Comparison of ENCODE assay signal across 8 mouse cellular contexts in the genomic region with DNA sequence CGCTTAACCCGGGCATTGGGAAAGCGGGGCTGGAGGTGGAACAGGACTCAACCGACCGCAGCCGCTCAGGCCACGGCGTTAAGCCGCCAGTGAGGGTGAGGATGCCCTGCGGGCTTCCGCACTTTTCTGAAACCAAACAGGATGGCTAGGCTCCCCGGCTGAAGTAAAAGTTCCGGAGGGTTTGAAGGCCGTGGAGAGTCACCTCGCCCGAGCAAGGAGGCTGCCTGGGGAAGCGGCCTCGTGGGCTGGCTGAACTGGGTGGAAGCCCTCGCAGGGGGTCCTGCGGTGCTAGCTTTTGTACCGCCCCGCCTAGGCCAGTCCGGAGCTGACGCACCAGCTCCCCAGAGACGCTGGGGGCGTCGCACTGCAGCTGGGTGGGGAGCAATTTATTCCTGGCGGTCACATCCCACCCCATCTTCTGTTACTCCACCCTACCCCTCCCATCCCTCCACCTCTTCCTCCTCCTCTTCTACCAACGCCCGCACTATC.
DNase-seq lines count a peak whose midpoint lies in the region; ATAC-seq and TF ChIP-seq lines count a peak whose summit lies in the region.

No protein-coding gene starts in this region.

- no peak for TF ChIP-seq CTCF in gastrocnemius, adult 2 months (IDR thresholded peaks at IDR 0.05)

- intact Hi-C loops in gastrocnemius, adult 2 months (cut with DNase I), result no loop called here

- peak overlapping the region; percentile 33; the same call in 1 of the 2 replicates for H3K4me3 ChIP-seq in gastrocnemius, adult 2 months
- H3K4me3 ChIP-seq in forebrain, embryonic 12.5 days (replicated peaks), result peak overlapping the region; percentile 87
- H3K4me3 ChIP-seq in midbrain, embryonic 15.5 days, result peak overlapping the region; percentile 50

- no peaks in the 10 kb centered on the region for H3K36me3 ChIP-seq in forebrain, embryonic 12.5 days (replicated peaks)
- no peaks in the 10 kb centered on the region for H3K36me3 ChIP-seq in midbrain, embryonic 15.5 days (replicated peaks)

- no peak for DNase-seq in gastrocnemius, adult 2 months
- DNase-seq in gastrocnemius, postnatal 25 days, result no peak
- peak; percentile 89 for DNase-seq in brain, embryonic 18.5 days (ENCODE audit: low read depth, low spot score)
- peak; percentile 51 for DNase-seq in layer of hippocampus, adult 9-10 months (ENCODE audit: low spot score)
- no peak for DNase-seq in T-cell, adult 2 months (ENCODE audit: low spot score)
- no peak for DNase-seq in gastrocnemius, adult 18-20 months (ENCODE audit: low spot score)

- H3K27ac ChIP-seq in gastrocnemius, adult 2 months, result no peak overlapping the region
- peak overlapping the region; percentile 100 for H3K27ac ChIP-seq in forebrain, embryonic 12.5 days
- H3K27ac ChIP-seq in midbrain, embryonic 15.5 days, result peak overlapping the region; percentile 94

- H3K4me1 ChIP-seq in forebrain, embryonic 12.5 days, result peaks cover 2% of the 10 kb centered on the region; the same call in 1 of the 2 replicates
- peaks cover 16% of the 10 kb centered on the region; the same call in 1 of the 2 replicates for H3K4me1 ChIP-seq in midbrain, embryonic 15.5 days

- peak; percentile 86 for ATAC-seq in forebrain, embryonic 12.5 days (ENCODE audit: low FRiP score)
- peak; percentile 87 for ATAC-seq in midbrain, embryonic 15.5 days (replicated peaks)

- H3K4me2 ChIP-seq in forebrain, embryonic 12.5 days, result peak overlapping the region; percentile 73
- H3K4me2 ChIP-seq in midbrain, embryonic 15.5 days, result peak overlapping the region; percentile 62

- WGBS in forebrain, embryonic 12.5 days, result under 1% methylated on average over 30 of the region's 30 CpGs
- 1% methylated on average over 30 of the region's 30 CpGs for WGBS in midbrain, embryonic 15.5 days

- no peaks in the 10 kb centered on the region for H3K9me3 ChIP-seq in forebrain, embryonic 12.5 days
- no peaks in the 10 kb centered on the region for H3K9me3 ChIP-seq in midbrain, embryonic 15.5 days

- H3K9ac ChIP-seq in forebrain, embryonic 12.5 days, result peak overlapping the region; percentile 100
- peak overlapping the region; percentile 61 for H3K9ac ChIP-seq in midbrain, embryonic 15.5 days

- 0 out of 2 replicates have a peak, but pooled peaks cover 5% of the 10 kb centered on the region for H3K27me3 ChIP-seq in forebrain, embryonic 12.5 days
- no peaks in the 10 kb centered on the region for H3K27me3 ChIP-seq in midbrain, embryonic 15.5 days (replicated peaks)

Comparison
In these comparisons a context has a peak if more than half of its experiments do, and no peak if none do; other contexts are left out.
1. DNase-seq: peak in brain, embryonic 18.5 days (single experiment) and layer of hippocampus, adult 9-10 months (single experiment); none in gastrocnemius, adult 2 months (single experiment), gastrocnemius, postnatal 25 days (single experiment), T-cell, adult 2 months (single experiment) and gastrocnemius, adult 18-20 months (single experiment).
2. H3K4me3 ChIP-seq: peak in every context shown above with its lines; median percentile 87 in forebrain, embryonic 12.5 days; 50 in midbrain, embryonic 15.5 days; 33 in gastrocnemius, adult 2 months.